Mouse (Mus musculus) adrenal gland, postnatal 4 days (tissue): ENCODE results near the gene Piwil4. TPM values are rescaled to one million over a fixed set of nuclear protein-coding genes. Genes with fewer than 3 reads are reported as not detected.

ENCODE experiments used
- DNase-seq, 2 experiments: peaks; one replicate each; pipeline ENCODE4 v3.0.0; 2021 to 2022; ENCODE audit warnings: low spot score in 2 of 2, mixed read lengths in 2 of 2
- long read RNA-seq, 2 experiments: library from polyadenylated mRNA; stranded (forward); transcript quantifications; one replicate each; pipeline ENCODE4 v2.0.0; 2021
- total RNA-seq, 2 experiments: library from RNA; stranded (reverse); gene quantifications; 2 replicates each; pipeline ENCODE4 v1.2.3; 2021

Piwil4 gene
- under 1 TPM; 0.28 to 0.40 TPM for total RNA-seq
- long read RNA-seq, experiment 1: 0 reads
- long read RNA-seq, experiment 2, partial matches to known transcripts: 0 of 2 reads
- long read RNA-seq, experiment 2, other reads (novel, unspliced or antisense): 1 of 2 reads

GRCm38 (mm10) chr9:14740151-14740924, at the start of gene Piwil4:
Gene Piwil4, minus strand, starts transcription at chr9:14740733.
- DNase-seq: no peak

GRCm38 (mm10) chr9:14787356-14787755, 46.8 kb upstream of the Piwil4 start:
- DNase-seq: no peak

GRCm38 (mm10) chr9:14784039-14785002, 43.8 kb upstream of the Piwil4 start, which contains the start of the genes Mre11a and Ankrd49:
Gene Mre11a, plus strand, starts transcription at chr9:14784654.
Gene Ankrd49, minus strand, starts transcription at chr9:14784856.
- DNase-seq: peak; percentile 65 to 81

- no peak for DNase-seq
Observed at GRCm38 (mm10) chr9:14778341-14778740, 37.8 kb upstream of the Piwil4 start.

- DNase-seq: no peak
Observed at GRCm38 (mm10) chr9:14773813-14774212, 33.3 kb upstream of the Piwil4 start.

GRCm38 (mm10) chr9:14772074-14772473, 31.5 kb upstream of the Piwil4 start:
- no peak for DNase-seq

GRCm38 (mm10) chr9:14770803-14771471, 30.4 kb upstream of the Piwil4 start, which contains the start of gene 1700012B09Rik:
Gene 1700012B09Rik, minus strand, starts transcription at chr9:14771030.
- no peak for DNase-seq

- DNase-seq: no peak
Observed at GRCm38 (mm10) chr9:14769811-14770210, 29.3 kb upstream of the Piwil4 start.

- DNase-seq: no peak
Observed at GRCm38 (mm10) chr9:14764765-14765164, 24.2 kb upstream of the Piwil4 start.

- no peak for DNase-seq
Observed at GRCm38 (mm10) chr9:14759261-14759660, 18.7 kb upstream of the Piwil4 start.

- no peak for DNase-seq
Observed at GRCm38 (mm10) chr9:14758590-14758989, 18.1 kb upstream of the Piwil4 start.

GRCm38 (mm10) chr9:14754469-14754868, 13.9 kb upstream of the Piwil4 start:
- DNase-seq: no peak

GRCm38 (mm10) chr9:14753947-14754346, 13.4 kb upstream of the Piwil4 start:
- no peak for DNase-seq

- DNase-seq: peak; percentile 19 to 29
Observed at GRCm38 (mm10) chr9:14752001-14752522, 11.5 kb upstream of the Piwil4 start, which contains the start of gene Fut4. Gene Fut4, minus strand, starts transcription at chr9:14752393.

- peak; percentile 10 to 12 for DNase-seq
Observed at GRCm38 (mm10) chr9:14751503-14752000, 11.0 kb upstream of the Piwil4 start.

- DNase-seq: no peak
Observed at GRCm38 (mm10) chr9:14750901-14751502, 10.5 kb upstream of the Piwil4 start.

- DNase-seq: no peak
Observed at GRCm38 (mm10) chr9:14739498-14740150, 909 bp downstream of the Piwil4 start.

- DNase-seq: no peak
Observed at GRCm38 (mm10) chr9:14730941-14731541, 9.5 kb downstream of the Piwil4 start.

GRCm38 (mm10) chr9:14728365-14728764, 12.2 kb downstream of the Piwil4 start:
- no peak for DNase-seq
